Mouse (Mus musculus) heart, embryonic 10.5 days (tissue): ENCODE measurements around the gene Cyp2d10. TPM values are rescaled to one million over a fixed set of nuclear protein-coding genes. Genes with fewer than 3 reads are reported as not detected.

Source experiments
- microRNA-seq: library from miRNA; unstranded; fragments of <30 nt; microRNA quantifications from one replicate; pipeline ENCODE4, GENCODE M21; 2017
- polyA plus RNA-seq: library from polyadenylated mRNA; unstranded; fragments of >200 nt; fragmentation: Nextera tagmentation; extraction: Ambion mirVana; gene quantifications from 2 replicates; pipeline ENCODE4 v1.2.1, GENCODE M21; 2016

The Cyp2d10 gene
- polyA plus RNA-seq, 1 experiment from 2014 or later = 0.75 TPM

Small RNAs within 50 kb of the gene (microRNA-seq; reads per million reads assigned to microRNA genes)
- not detected for gene Gm25990
- not detected for gene Gm27331
- not detected for gene Gm27622
- not detected for gene Mir7684

Other genes starting within 250 kb of the Cyp2d10 start
- gene Shisa8, start 194.4 kb downstream of the Cyp2d10 start, polyA plus RNA-seq = 0.11 and 0.13 TPM in 2 replicates
- gene Tnfrsf13c, start 182.8 kb downstream of the Cyp2d10 start, polyA plus RNA-seq = 0.20 TPM in 1 of 2 replicates, not detected in the other
- gene Cenpm, start 162.4 kb downstream of the Cyp2d10 start, polyA plus RNA-seq = 58.1 and 66.3 TPM in 2 replicates
- not detected in 2 replicates for gene 1500009C09Rik, start 154.8 kb downstream of the Cyp2d10 start, polyA plus RNA-seq
- gene Sept3, start 132.3 kb downstream of the Cyp2d10 start, polyA plus RNA-seq = 3.7 and 14.0 TPM in 2 replicates
- gene Wbp2nl, start 108.2 kb downstream of the Cyp2d10 start, polyA plus RNA-seq = 0.28 and 0.65 TPM in 2 replicates
- 28.4 and 32.3 TPM in 2 replicates for gene Naga, start 68.3 kb downstream of the Cyp2d10 start, polyA plus RNA-seq
- gene Pheta2, start 68.3 kb downstream of the Cyp2d10 start, polyA plus RNA-seq = 11.1 and 12.0 TPM in 2 replicates
- 294 and 304 TPM in 2 replicates for gene Smdt1, start 68.2 kb downstream of the Cyp2d10 start, polyA plus RNA-seq
- 351 and 390 TPM in 2 replicates for gene Ndufa6, start 52.9 kb downstream of the Cyp2d10 start, polyA plus RNA-seq
- gene Cyp2d22, start 26.9 kb downstream of the Cyp2d10 start, polyA plus RNA-seq = 3.2 and 3.9 TPM in 2 replicates
- gene Cyp2d11, start 13.2 kb downstream of the Cyp2d10 start, polyA plus RNA-seq = not detected in 2 replicates
- not detected in 2 replicates for gene Cyp2d9, start 26.2 kb upstream of the Cyp2d10 start, polyA plus RNA-seq
- gene Cyp2d12, start 147.9 kb upstream of the Cyp2d10 start, polyA plus RNA-seq = not detected in 2 replicates
- gene Cyp2d34, start 213.8 kb upstream of the Cyp2d10 start, polyA plus RNA-seq = not detected in 2 replicates